ENCODE assay signal across 31 mouse cellular contexts in genomic region chr5:36674658-36675433, GRCm38 (mm10). TPM values are rescaled to one million over a fixed set of nuclear protein-coding genes. Genes with fewer than 3 reads are reported as not detected.
DNase-seq lines count a peak whose midpoint lies in the region; ATAC-seq and TF ChIP-seq lines count a peak whose summit lies in the region.
"Had no signal": no experiment of that assay in that cellular context is flagged by ENCODE, and none has a peak within 500 bp of the region (broad histone marks: within the 10 kb centered on the region; RNA-seq: fewer than 3 reads in every experiment).

No protein-coding gene starts in this region.

- peaks cover 3% of the 10 kb centered on the region; the same call in 1 of the 2 replicates for H3K36me3 ChIP-seq in embryonic facial prominence, embryonic 11.5 days (replicated peaks; ENCODE audit: control insufficient read depth, insufficient read depth, low read depth, low read length)
- H3K36me3 ChIP-seq in embryonic facial prominence, embryonic 10.5 days (replicated peaks) = peaks cover 23% of the 10 kb centered on the region
- H3K36me3 ChIP-seq in liver, embryonic 15.5 days (replicated peaks) = peaks cover 25% of the 10 kb centered on the region
- no peaks in the 10 kb centered on the region for H3K36me3 ChIP-seq in liver, embryonic 11.5 days (ENCODE audit: control insufficient read depth, insufficient read depth, low read length)
- H3K36me3 ChIP-seq in myocyte (ENCODE audit: control insufficient read depth, insufficient read depth) = peaks cover 22% of the 10 kb centered on the region

- no peak for TF ChIP-seq POLR2A in myocyte (IDR thresholded peaks at IDR 0.05; ENCODE audit: insufficient read length, low read depth)

- H3ac ChIP-seq in myocyte (ENCODE audit: control insufficient read depth, insufficient read length) = no peak overlapping the region

- H3K9ac ChIP-seq in embryonic facial prominence, embryonic 11.5 days (replicated peaks; ENCODE audit: low read length) = no peak overlapping the region
- no peak overlapping the region for H3K9ac ChIP-seq in liver, embryonic 15.5 days
- no peak overlapping the region for H3K9ac ChIP-seq in liver, embryonic 11.5 days (ENCODE audit: low read depth, low read length)
- H3K9ac ChIP-seq: embryonic facial prominence, embryonic 15.5 days; heart, embryonic 12.5 days; hindbrain, embryonic 14.5 days; limb, embryonic 12.5 days; liver, embryonic 14.5 days; neural tube, embryonic 12.5 days had no signal

- peak; percentile 9 for DNase-seq in embryonic facial prominence, embryonic 11.5 days (ENCODE audit: low spot score)
- DNase-seq in embryonic facial prominence, embryonic 10.5 days (ENCODE audit: low spot score) = no peak
- DNase-seq in liver, embryonic 11.5 days (ENCODE audit: low spot score) = no peak
- peak; percentile 51 for DNase-seq in 416B (ENCODE audit: low read depth)
- no peak for DNase-seq in cerebellum, adult 18-20 months
- DNase-seq in spleen, adult 18-20 months = no peak
- DNase-seq: adrenal gland, adult 8-10 months; cerebellum, adult 8-10 months; cerebellum, postnatal 36 days; embryo, embryonic 11 days; gastrocnemius, postnatal 36 days; heart, adult 2 months; kidney, adult 2 months; kidney, postnatal 36 days; right cerebral cortex, adult 18-20 months; thymus, postnatal 14 days had no signal

- H3K9me3 ChIP-seq in embryonic facial prominence, embryonic 11.5 days (replicated peaks; ENCODE audit: control insufficient read depth, low read length) = no peaks in the 10 kb centered on the region
- H3K9me3 ChIP-seq in embryonic facial prominence, embryonic 10.5 days = no peaks in the 10 kb centered on the region
- H3K9me3 ChIP-seq in liver, embryonic 15.5 days (replicated peaks) = no peaks in the 10 kb centered on the region
- H3K9me3 ChIP-seq in liver, embryonic 11.5 days (ENCODE audit: control insufficient read depth, low read length) = no peaks in the 10 kb centered on the region
- H3K9me3 ChIP-seq: embryonic facial prominence, embryonic 15.5 days; G1E; heart, embryonic 12.5 days; limb, embryonic 12.5 days; neural tube, embryonic 12.5 days had no signal

- H3K27ac ChIP-seq in embryonic facial prominence, embryonic 11.5 days (replicated peaks; ENCODE audit: low read depth, low read length) = no peak overlapping the region
- no peak overlapping the region for H3K27ac ChIP-seq in embryonic facial prominence, embryonic 10.5 days (replicated peaks)
- H3K27ac ChIP-seq in liver, embryonic 15.5 days (replicated peaks) = peak overlapping the region; percentile 8; the same call in 1 of the 2 replicates
- H3K27ac ChIP-seq in liver, embryonic 11.5 days (ENCODE audit: low read depth, low read length) = no peak overlapping the region
- H3K27ac ChIP-seq: embryonic facial prominence, embryonic 15.5 days; heart, adult 2 months; hindbrain, embryonic 14.5 days; layer of hippocampus, adult 2 months; left cerebral cortex, adult 2 months; limb, embryonic 12.5 days; neural tube, embryonic 12.5 days had no signal

- peaks cover 67% of the 10 kb centered on the region for H3K79me2 ChIP-seq in myocyte (ENCODE audit: control insufficient read depth, insufficient read depth)

- no peak for ATAC-seq in embryonic facial prominence, embryonic 11.5 days (replicated peaks; ENCODE audit: insufficient number of reproducible peaks, low FRiP score, low TSS enrichment, low read depth)
- ATAC-seq in liver, embryonic 15.5 days (ENCODE audit: insufficient read depth) = no peak
- no peak for ATAC-seq in liver, embryonic 11.5 days (replicated peaks; ENCODE audit: low FRiP score)
- ATAC-seq: forebrain, embryonic 14.5 days; lung, postnatal 0 days; midbrain, embryonic 16.5 days had no signal

- no peak overlapping the region for H3K4me3 ChIP-seq in embryonic facial prominence, embryonic 11.5 days (ENCODE audit: low read depth, low read length)
- H3K4me3 ChIP-seq in embryonic facial prominence, embryonic 10.5 days = no peak overlapping the region
- H3K4me3 ChIP-seq in liver, embryonic 15.5 days (replicated peaks) = no peak overlapping the region
- H3K4me3 ChIP-seq in liver, embryonic 11.5 days (ENCODE audit: low read depth, low read length) = no peak overlapping the region
- H3K4me3 ChIP-seq in myocyte = no peak overlapping the region
- H3K4me3 ChIP-seq: embryonic facial prominence, embryonic 15.5 days; heart, adult 2 months; heart, embryonic 12.5 days; layer of hippocampus, adult 2 months; left cerebral cortex, adult 2 months; limb, embryonic 12.5 days; neural tube, embryonic 12.5 days had no signal

- 80% methylated on average over 4 of the region's 4 CpGs for WGBS in embryonic facial prominence, embryonic 11.5 days
- WGBS in embryonic facial prominence, embryonic 10.5 days = 83% methylated on average over 4 of the region's 4 CpGs
- WGBS in liver, embryonic 15.5 days (ENCODE audit: insufficient replicate concordance) = 76% methylated on average over 4 of the region's 4 CpGs
- WGBS in liver, embryonic 11.5 days = 75% methylated on average over 4 of the region's 4 CpGs

- no peaks in the 10 kb centered on the region for H3K27me3 ChIP-seq in embryonic facial prominence, embryonic 11.5 days (ENCODE audit: control insufficient read depth, insufficient read depth, low read length)
- no peaks in the 10 kb centered on the region for H3K27me3 ChIP-seq in embryonic facial prominence, embryonic 10.5 days (replicated peaks; ENCODE audit: low read depth, poor library complexity, severe bottlenecking)
- no peaks in the 10 kb centered on the region for H3K27me3 ChIP-seq in liver, embryonic 15.5 days
- H3K27me3 ChIP-seq in liver, embryonic 11.5 days (replicated peaks; ENCODE audit: control insufficient read depth, insufficient read depth, low read length) = no peaks in the 10 kb centered on the region
- no peaks in the 10 kb centered on the region for H3K27me3 ChIP-seq in myocyte (ENCODE audit: control insufficient read depth, insufficient read depth, insufficient read length)
- H3K27me3 ChIP-seq: embryonic facial prominence, embryonic 15.5 days; heart, embryonic 12.5 days; limb, embryonic 12.5 days; neural tube, embryonic 12.5 days had no signal

- no peak overlapping the region for H3K4me2 ChIP-seq in embryonic facial prominence, embryonic 11.5 days (ENCODE audit: low read depth, low read length)
- no peak overlapping the region for H3K4me2 ChIP-seq in liver, embryonic 15.5 days
- no peak overlapping the region for H3K4me2 ChIP-seq in liver, embryonic 11.5 days
- peak overlapping the region; percentile 47 for H3K4me2 ChIP-seq in myocyte (ENCODE audit: low read depth)
- H3K4me2 ChIP-seq: embryonic facial prominence, embryonic 15.5 days; heart, embryonic 12.5 days; hindbrain, embryonic 14.5 days; limb, embryonic 12.5 days; midbrain, embryonic 11.5 days; neural tube, embryonic 12.5 days had no signal

- H3K4me1 ChIP-seq in embryonic facial prominence, embryonic 11.5 days (ENCODE audit: control insufficient read depth, insufficient read depth, low read length) = no peaks in the 10 kb centered on the region
- peaks cover 10% of the 10 kb centered on the region for H3K4me1 ChIP-seq in embryonic facial prominence, embryonic 10.5 days
- peaks cover 41% of the 10 kb centered on the region for H3K4me1 ChIP-seq in liver, embryonic 15.5 days (replicated peaks)
- peaks cover 20% of the 10 kb centered on the region for H3K4me1 ChIP-seq in liver, embryonic 11.5 days (replicated peaks; ENCODE audit: control insufficient read depth, insufficient read depth, low read length)
- H3K4me1 ChIP-seq: embryonic facial prominence, embryonic 15.5 days; neural tube, embryonic 12.5 days had no signal

TF ChIP-seq in myocyte, 11 proteins besides CTCF, POLR2A, EP300 and RAD21:
- TF ChIP-seq MYOD1 (IDR thresholded peaks at IDR 0.05; ENCODE audit: control insufficient read depth in 1 of 3, insufficient read length in 2 of 3, low read depth in 2 of 3) = no peak
- no peak for TF ChIP-seq REST (IDR thresholded peaks at IDR 0.05; ENCODE audit: insufficient read depth, insufficient read length)
- no peak for TF ChIP-seq CEBPB (IDR thresholded peaks at IDR 0.05; ENCODE audit: insufficient read depth, poor library complexity, severe bottlenecking)
- TF ChIP-seq MAX (IDR thresholded peaks at IDR 0.05; ENCODE audit: low read depth) = no peak
- TF ChIP-seq MYOG (IDR thresholded peaks at IDR 0.05; ENCODE audit: control insufficient read depth in 1 of 3, insufficient read depth in 1 of 3, insufficient read length in 2 of 3, low read depth in 2 of 3) = no peak
- no peak for TF ChIP-seq TCF12 (IDR thresholded peaks at IDR 0.05; ENCODE audit: insufficient read depth, poor library complexity, severe bottlenecking)
- TF ChIP-seq E2F4 (IDR thresholded peaks at IDR 0.05; ENCODE audit: insufficient read depth) = no peak
- TF ChIP-seq SRF (IDR thresholded peaks at IDR 0.05; ENCODE audit: control insufficient read depth, insufficient read length, low read depth) = no peak
- no peak for TF ChIP-seq USF1 (IDR thresholded peaks at IDR 0.05; ENCODE audit: low read depth)
- TF ChIP-seq POLR2AphosphoS2 (IDR thresholded peaks at IDR 0.05; ENCODE audit: insufficient read length, low read depth) = no peak
- no peak for TF ChIP-seq TCF3 (IDR thresholded peaks at IDR 0.05; ENCODE audit: insufficient read length, low read depth)

RNA-seq across cellular contexts. Expression of gene D5Ertd579e, which starts 21.0 kb away (rescaled TPM):
- polyA plus RNA-seq in embryonic facial prominence, embryonic 11.5 days (2014; fragmentation: Nextera tagmentation; extraction: Ambion mirVana) = 28.0 and 28.6 TPM in 2 replicates
- polyA plus RNA-seq in embryonic facial prominence, embryonic 10.5 days (2016; fragmentation: Nextera tagmentation; extraction: Ambion mirVana) = 25.7 and 28.5 TPM in 2 replicates
- polyA plus RNA-seq in liver, embryonic 15.5 days (2015; fragmentation: Nextera tagmentation; extraction: Ambion mirVana) = 22.1 and 22.2 TPM in 2 replicates
- polyA plus RNA-seq in liver, embryonic 11.5 days (2014; fragmentation: Nextera tagmentation; extraction: Ambion mirVana) = 19.3 TPM in 2 replicates
- 12.3 TPM for polyA plus RNA-seq in myocyte (2012; fragmentation: generic; extraction: Trizol)

Comparison
In these comparisons a context has a peak if more than half of its experiments do, and no peak if none do; other contexts are left out.
1. DNase-seq: peak in embryonic facial prominence, embryonic 11.5 days (single experiment) and 416B (single experiment); none in embryonic facial prominence, embryonic 10.5 days (single experiment), liver, embryonic 11.5 days (single experiment), cerebellum, adult 18-20 months (0 of 2) and spleen, adult 18-20 months (0 of 2).